Mouse (Mus musculus) common myeloid progenitor, adult 5-6 weeks (primary cell): Measurements from ENCODE around the gene Lrrc8d. TPM values are rescaled to one million over a fixed set of nuclear protein-coding genes. Genes with fewer than 3 reads are reported as not detected.

Experiments
- ATAC-seq: replicated peaks from 2 replicates; pipeline ENCODE4 v1.8.0; 2016; ENCODE audit warnings: low read depth, mild to moderate bottlenecking, moderate TSS enrichment, inconsistent platforms; ENCODE audit not compliant: poor library complexity, severe bottlenecking
- total RNA-seq: library from RNA; stranded (forward); fragments of 200-1000, 187-1606 nt; gene quantifications from 2 replicates; pipeline ENCODE4 v1.2.3, GENCODE M21; 2017

The Lrrc8d gene
- total RNA-seq, 1 experiment from 2014 or later = 19.9 TPM

DNA sequence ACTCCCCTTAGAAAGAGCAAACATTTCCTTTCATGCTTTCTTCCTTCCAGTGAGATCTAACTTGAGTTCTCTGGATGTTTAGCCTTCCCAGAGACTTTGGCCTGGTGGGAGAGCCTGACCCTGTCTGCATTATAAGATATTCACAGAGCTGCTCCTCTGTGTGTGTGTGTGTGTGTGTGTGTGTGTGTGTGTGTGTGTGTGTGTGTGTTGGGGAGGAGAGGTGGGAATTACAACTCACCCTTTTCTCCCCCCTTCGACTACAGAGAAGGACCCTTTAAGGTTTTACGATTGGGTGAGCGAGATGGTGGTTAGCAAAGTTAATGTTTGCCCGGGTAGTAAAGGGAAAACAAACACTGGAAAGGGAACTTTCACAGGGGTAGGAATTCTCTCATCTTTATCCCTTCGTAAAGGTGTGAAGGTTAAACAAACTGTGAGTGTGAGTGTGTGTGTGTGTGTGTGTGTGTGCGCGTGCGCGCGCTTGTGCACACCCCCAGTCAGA lies 101.3 kb downstream of the Lrrc8d start:
- ATAC-seq = no peak

DNA sequence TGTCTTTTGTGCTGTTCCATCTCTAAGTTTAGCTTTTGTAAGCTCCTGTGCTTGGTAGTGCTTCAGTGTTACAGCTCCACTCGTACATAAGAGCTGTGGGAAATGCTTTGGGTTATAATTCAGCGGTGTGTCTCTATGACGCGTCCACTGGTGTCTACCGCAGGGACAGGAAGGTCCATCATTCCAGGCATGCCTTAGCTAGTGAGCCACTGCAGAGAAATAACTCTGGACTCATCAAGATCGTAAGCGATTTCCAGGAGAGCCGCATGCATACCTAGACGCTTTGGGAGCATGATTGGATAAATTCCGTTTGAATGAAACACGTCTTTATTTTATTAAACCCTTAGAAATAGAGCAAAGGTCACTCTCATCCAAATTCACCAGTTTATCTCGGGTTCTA lies 106.2 kb downstream of the Lrrc8d start:
- no peak for ATAC-seq

DNA sequence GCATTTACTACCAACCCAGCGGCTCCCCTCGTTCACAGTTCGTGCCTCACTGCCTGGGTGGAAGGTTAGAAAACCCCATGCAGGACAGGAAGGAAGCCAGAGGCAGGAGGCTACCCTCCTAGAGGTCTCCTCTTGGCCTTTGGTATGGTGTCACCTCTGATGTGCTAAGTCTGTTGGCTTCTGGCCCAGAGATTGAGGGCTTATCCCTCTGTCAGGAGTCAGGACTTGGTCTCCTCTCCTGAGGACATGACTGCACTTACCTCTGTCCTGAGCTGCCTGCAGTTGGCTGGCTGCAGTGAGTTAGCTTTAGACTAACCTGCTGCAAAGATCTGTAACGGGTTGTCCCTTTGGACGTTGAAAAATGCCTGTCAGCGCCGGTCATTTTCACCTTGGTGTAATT lies 107.7 kb downstream of the Lrrc8d start:
- ATAC-seq = peak; percentile 39; the same call in 1 of the 2 replicates

DNA sequence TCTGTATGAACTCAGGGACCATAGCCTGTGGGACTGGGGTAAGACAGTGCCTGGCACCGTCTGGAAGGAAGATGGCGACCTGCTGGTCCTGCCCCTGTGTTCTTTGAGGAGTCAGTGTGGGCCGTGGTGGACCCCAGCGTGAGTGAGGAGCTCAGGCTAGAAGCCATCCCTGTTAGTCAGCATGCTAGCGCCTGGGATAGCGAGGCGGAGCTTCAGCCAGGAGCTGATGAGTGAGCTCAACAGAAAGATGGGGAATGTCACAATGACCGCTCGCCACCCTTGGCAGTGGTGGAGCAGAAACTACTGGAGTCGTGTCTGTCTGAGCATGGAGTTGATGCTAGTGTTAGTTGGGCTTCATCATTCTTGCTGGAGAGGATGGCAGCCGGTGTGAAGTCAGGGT lies 109.3 kb downstream of the Lrrc8d start:
- ATAC-seq = no peak

DNA sequence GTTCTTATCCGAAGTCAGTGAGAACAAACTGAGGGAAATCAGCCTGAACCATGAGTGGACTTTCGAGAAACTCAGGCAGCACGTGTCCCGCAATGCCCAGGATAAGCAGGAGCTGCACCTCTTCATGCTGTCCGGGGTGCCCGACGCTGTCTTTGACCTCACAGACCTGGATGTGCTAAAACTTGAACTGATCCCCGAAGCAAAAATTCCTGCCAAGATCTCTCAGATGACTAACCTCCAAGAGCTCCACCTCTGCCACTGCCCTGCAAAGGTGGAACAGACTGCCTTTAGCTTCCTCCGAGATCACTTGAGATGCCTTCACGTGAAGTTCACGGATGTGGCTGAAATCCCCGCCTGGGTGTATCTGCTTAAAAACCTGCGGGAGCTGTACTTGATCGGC lies 113.3 kb downstream of the Lrrc8d start:
- no peak for ATAC-seq

DNA sequence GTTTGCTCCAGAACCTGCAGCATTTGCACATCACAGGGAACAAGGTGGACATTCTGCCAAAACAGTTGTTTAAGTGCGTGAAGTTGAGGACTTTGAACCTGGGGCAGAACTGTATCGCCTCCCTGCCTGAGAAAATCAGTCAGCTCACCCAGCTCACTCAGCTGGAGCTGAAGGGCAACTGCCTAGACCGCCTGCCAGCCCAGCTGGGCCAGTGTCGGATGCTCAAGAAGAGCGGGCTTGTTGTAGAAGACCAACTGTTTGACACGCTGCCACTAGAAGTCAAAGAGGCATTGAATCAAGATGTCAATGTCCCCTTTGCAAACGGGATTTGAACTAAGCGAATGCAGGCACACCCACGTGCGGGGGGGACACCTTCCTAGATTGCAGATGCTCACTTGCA lies 114.2 kb downstream of the Lrrc8d start:
- no peak for ATAC-seq

DNA sequence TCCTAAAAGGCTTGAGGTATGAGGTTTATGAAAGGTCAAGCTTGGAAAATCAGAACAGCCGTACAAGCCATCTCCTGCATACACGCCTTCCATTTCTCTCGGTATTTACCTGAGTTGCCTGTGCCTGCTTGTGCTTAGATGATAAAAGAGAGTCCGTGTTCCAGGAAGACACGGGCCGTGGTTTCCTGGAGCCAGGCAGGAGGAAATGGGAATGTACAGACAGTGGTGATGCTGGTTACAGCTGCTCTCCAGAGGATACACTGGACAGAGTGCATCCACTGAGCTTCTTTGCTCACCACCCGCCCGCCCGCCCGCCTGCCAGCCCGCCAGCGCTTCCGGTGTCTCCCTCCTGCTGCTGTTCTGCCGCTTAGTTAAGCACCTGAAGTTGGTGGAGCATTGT lies 116.3 kb downstream of the Lrrc8d start:
- ATAC-seq = no peak

DNA sequence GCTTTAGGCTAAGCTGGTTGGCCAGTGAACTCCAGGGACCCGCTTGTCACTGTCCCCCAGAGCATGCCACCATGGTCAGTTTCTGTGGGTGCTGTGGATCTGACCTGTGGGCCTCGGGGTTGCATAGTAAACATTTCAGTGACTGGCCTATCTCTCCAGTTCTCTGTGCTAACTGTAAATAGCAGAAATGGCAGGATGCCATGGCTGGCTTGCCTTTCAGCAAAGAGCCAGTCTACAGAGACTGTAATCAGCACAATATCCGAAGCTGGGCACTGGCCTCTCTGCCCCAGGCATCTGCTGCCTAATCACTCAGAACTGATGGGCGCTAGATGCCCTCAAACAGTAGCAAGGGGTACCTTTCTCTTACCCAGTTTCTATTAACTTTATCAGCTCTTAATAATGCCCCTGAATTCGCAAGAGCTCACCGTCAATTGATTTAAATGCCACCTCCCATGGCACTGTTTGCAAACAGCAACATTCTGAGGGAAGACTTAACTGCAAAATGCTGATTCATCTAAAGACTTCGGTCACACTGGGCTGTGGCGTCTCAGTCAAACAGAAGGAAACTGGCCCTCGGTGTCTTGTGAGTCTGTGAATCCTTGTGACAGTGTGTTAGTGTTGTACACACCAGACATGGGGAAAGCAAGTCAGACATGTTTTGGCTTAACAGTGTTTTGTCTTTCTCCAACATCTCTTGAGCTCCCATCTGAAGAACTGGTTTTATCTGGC lies 117.6 kb downstream of the Lrrc8d start:
- peak; percentile 70 for ATAC-seq

DNA sequence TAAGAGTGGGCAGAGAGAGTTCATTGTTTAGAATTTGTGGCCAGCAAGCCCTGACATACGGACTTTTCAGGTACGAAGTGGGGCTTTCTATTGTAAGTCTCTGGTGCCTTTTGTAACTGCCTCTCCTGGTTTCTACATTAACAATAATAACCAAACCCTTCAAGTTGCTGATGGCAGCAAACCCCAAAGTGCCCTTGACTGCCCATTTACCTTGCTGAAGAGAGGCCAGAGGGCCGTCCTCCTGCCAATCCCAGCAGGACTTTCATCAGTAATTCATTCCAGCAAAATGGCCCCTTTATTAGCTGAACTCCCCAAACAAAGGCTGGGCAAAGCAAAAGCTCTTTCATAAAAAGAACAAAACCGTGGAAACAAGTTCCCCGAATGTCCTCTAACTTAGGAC lies 118.6 kb downstream of the Lrrc8d start:
- no peak for ATAC-seq

DNA sequence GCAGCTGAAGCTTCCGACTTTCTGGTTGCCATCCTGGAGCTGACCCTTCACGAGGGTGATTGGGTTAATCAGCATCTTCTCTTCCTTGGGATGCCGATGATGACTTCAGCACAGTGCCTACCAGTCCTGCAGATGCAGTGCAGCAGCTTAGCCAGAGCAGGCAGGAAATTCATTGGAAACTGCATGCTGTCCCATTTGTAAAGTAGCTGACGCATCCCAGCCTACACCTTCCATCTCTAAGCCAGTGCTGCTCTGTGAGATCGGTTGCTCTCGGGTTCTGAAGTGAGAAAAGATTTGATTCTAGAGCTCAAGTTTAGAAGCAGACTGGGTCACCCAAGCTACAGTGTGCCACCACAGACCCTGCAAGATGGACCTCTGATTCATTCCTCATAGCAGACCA lies 121.6 kb downstream of the Lrrc8d start:
- ATAC-seq = no peak

DNA sequence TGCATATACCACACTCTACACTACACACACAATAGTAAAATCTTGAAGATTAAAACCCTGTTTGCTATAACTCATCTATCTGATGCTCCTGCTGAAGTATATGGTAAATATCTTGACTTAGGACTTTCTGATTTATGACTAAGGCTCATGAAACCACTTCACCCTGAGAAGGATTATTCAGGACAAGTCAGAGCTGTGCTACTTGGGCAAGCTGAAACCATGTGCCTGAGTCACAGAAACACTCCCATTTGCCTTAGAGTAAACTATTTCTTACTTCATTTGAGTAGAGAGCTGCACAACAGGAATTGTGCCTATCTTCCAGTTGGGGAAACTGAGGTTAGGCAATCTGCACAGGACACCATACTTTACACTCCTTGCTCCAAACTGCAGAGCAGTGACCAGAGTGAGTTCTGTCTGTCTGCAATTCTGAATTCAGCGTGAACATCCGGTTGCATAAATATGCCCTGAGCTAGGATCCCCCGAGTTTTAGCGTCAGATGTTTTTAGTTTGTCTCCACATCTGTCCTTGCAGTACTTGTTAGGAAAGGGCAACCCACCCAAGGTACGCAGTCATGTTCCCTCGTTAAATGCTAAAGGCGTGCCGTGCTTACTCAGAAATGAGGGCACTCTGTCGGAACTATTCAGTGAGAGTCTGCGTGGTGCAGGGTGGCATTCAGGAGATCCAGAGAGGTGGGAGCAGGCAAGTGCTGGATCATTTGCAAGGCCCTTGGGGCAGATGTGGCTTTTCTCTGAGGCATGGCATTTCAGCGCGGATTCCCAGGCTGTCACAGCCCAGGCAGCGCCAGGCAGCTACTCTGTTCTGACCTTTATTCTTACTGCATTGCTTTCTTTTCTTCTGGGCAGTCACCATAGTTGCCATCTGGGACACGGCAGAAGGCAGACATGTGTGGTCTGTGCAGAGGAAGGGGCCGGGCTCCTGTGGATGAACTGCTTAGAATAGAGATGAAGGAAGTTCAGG lies 123.0 kb downstream of the Lrrc8d start:
- peak; percentile 71 for ATAC-seq

DNA sequence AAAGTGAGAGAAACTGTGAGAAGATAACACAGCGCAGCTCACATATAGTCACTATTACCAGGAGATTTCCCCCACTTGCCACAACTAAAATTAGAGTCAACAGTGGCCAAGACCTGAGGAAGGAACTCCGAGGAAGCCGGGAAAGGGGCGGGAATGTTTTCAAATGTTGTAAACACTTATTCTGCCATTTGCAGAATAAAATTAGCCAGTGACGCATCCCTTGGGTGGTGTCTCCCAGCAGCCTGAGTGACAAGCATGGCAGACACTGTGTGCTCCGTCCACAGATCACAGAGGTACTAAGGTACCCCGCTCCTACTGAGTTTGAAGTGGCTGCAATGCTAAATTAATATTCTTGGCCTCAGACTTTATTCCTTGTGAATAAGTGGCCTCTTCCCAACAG lies 124.5 kb downstream of the Lrrc8d start:
- ATAC-seq = no peak

DNA sequence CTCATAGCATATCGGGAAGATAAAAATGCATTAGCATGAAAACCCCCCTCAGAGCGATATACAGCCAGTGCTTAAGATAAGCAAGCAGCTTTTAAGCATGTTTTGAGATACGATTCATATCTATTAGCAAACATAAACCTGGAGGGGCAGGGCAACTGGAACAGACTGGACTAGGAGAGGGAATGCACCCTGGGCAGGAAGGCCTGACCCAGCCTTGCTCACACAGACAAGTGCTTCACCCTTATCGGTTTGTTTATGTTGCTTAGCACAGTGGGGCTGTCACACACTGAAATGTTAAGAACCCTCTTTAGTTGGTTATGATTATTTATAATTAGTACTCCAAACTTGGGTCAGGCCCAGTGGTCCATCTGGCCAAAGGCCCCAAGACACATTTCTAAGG lies 125.1 kb downstream of the Lrrc8d start:
- ATAC-seq = no peak

DNA sequence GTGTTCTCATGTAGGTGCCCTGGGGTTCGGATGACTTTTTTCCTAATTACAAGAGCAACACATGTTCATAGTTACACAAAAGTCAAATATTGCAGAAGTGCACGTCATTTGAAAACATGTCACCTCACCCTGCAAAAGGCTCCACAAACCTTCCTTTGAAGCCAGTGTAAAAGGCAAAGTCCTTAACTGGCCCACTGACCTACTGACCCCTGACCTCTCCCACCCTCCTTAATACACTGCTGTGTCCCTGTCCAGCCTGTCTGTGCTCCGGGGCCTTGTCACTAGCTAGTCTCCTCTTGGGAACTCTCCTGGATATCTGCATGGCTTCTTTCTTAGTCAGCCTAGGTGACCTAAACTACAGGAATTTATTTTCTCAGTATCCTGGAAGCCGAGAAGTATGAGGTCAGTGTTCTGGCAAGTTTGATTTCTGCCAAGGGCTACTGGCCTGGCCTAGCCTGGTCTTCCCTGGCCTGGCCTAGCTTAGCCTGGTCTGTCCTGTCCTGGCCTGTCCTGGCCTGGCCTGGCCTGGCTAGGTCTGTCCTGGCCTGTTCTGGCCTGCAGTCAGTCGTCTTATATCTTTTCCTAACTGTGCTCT lies 127.2 kb downstream of the Lrrc8d start:
- ATAC-seq = no peak

DNA sequence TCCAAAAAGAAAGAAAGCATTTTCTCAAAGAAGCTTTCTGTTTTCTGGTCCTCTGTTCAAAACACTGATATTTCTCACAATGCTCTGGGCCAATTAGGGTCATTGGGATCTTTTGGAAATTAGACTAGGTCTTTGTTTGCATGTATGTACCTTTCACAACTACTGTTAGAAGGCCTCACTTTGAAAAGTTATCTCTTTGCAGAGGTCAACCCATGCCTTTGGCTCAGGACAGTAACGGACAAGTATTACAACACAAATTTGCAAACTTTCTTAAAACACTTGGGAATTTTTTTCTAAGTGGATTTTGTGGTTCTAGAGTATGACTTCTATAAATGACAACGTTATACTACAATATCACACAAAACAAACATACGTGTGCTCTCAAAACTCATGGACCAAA lies 128.3 kb downstream of the Lrrc8d start:
- ATAC-seq = no peak

DNA sequence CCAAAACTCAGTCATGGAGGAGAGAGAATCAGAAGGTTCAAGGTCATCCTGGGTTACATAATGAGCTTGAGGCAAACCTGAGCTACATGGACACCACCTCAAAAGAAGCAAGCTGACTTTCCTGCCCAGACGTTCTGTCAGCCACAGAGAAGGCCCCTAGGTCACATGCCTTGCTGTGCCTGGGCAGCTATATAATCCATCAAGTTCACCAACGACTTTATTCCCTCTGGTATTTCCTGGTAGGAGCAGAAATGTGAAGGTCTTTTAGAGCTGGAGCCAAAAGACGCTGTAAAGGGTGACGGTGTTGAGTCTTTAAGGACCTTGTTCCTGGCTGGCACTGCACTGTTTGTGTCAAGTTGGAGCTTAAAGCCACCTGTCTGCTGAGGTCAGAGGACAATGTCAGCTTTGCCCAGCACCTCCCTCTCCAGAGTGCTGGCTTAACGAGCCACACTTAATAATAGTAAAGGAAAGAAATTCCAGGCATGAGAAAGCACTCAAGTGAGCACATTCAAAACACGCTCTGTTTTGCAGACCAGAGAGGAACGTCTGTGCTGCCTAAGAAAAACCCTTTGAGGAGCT lies 129.3 kb downstream of the Lrrc8d start:
- ATAC-seq = no peak

DNA sequence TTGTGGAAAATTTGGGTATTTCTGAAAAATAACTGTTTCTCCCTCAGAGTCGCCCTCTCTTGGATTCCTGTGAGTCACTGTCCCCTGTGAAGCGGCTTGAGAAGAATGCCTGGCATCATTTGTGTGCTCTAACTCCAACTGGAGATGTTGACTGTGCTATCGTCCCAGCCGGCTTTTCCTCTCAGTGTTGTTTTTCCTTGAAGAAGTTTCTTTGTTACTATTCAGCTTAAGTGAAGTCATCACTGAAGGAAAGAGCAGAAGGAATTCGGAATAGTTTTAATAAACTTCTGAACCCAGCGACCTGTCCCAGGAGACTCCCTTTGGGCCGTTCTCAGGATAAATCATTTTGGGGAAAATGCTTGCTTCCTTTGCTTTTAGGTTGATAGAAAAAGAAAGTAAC lies 132.4 kb downstream of the Lrrc8d start:
- ATAC-seq = no peak

DNA sequence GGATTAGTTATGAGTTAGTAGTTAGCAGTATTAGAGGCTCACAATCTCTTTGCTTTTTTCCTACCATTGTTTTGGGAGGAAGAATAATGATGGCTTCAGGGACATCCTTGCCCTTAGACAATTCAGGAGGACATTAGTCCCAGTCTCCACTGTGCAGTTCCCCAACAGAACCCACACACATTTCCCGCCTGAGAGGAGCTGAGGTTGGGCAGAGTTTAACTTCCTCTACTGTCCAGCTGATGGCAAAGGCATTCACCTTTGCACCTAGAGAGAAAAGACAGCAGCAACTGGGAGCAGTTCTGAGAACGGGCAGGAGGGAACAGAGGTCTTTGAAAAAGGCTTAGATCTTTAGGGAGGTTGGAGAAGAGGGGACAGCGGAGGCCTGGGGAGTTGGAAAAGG lies 134.2 kb downstream of the Lrrc8d start:
- ATAC-seq = 0 out of 2 replicates have a peak, but pooled peaks have one; percentile 31

DNA sequence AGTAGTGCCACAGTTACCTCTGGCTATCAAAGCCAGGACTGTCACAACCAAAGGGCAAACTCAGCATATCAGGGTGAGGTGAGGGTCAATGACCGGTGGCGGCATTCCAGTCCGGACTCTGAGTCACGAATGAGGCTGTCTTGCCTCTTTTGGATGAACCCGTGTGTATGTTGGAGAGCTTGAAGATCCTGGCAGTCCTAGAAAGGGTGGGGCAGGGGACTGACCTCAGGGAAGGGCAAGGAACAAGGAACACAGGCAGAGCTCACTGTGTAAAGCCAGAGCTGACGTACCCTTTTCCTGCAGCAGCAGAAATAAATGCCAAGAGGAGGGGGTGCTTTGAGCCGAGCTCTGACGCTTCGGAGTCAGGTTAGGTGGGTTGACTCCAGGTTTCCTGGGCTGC lies 136.2 kb downstream of the Lrrc8d start:
- ATAC-seq = no peak

DNA sequence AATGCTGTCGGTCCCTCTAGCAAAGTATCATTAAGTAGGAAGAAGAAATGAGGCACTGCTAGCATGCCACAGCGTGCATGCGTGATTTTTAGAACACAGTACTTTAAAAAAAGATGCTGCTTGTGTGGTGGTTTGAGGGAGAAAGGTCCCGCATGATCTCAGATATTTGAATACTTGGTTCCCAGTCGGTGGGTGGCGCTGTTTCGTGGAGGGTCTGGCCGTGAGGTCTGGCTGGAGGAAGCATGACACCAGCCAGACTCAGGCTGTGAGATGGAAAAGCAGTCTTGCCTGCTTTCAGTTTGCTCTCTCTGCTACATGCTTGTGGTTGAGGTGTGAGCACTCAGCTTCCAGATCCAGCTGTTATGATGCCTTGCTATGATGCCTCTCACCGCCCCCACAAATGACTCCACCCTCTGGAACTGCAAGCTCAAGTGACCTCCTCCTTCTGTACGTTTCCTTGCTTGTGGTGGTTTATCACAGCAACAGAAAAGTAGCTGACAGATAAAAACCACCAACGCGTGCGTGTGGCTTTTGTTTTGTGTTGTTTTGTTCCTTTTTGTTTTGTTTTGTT lies 140.1 kb downstream of the Lrrc8d start:
- ATAC-seq = peak; percentile 48
